Mouse (Mus musculus) hindbrain, embryonic 13.5 days (tissue): Measurements from ENCODE around the gene Gm28043. TPM values are rescaled to one million over a fixed set of nuclear protein-coding genes. Genes with fewer than 3 reads are reported as not detected.
A peak's percentile ranks its signal among the peaks of the same experiment; 100 is the strongest.

Experiments
- ATAC-seq: fragments of 200-750 bp; cut with Nextera tagmentation; 2 replicates; pipeline ENCODE4 v1.8.0; 2017; ENCODE audit warnings: moderate TSS enrichment; ENCODE audit not compliant: low FRiP score
- H3K27ac ChIP-seq: fragments of 300-500 bp; sonication (generic); 2 replicates; pipeline ENCODE4 v1.5.1; 2015; ENCODE audit warnings: inconsistent platforms, mild to moderate bottlenecking, moderate library complexity
- H3K27me3 ChIP-seq: fragments of 300-500 bp; sonication (generic); 2 replicates; pipeline ENCODE4 v1.6.1; 2015; ENCODE audit warnings: mild to moderate bottlenecking, inconsistent platforms
- H3K36me3 ChIP-seq: fragments of 300-500 bp; sonication (generic); 2 replicates; pipeline ENCODE4 v1.6.1; 2015; ENCODE audit warnings: mild to moderate bottlenecking, inconsistent platforms
- H3K4me1 ChIP-seq: fragments of 300-500 bp; sonication (generic); replicated peaks from 2 replicates; pipeline ENCODE4 v1.6.1; 2015; ENCODE audit warnings: inconsistent platforms
- H3K4me2 ChIP-seq: fragments of 300-500 bp; sonication (generic); 2 replicates; pipeline ENCODE4 v1.6.1; 2015; ENCODE audit warnings: inconsistent platforms, mild to moderate bottlenecking, moderate library complexity
- H3K4me3 ChIP-seq: fragments of 300-500 bp; sonication (generic); 2 replicates; pipeline ENCODE4 v1.5.1; 2015; ENCODE audit warnings: mild to moderate bottlenecking, inconsistent platforms
- H3K9ac ChIP-seq: fragments of 300-500 bp; sonication (generic); 2 replicates; pipeline ENCODE4 v1.6.1; 2015; ENCODE audit warnings: mild to moderate bottlenecking, inconsistent platforms
- H3K9me3 ChIP-seq: fragments of 300-500 bp; sonication (generic); 2 replicates; pipeline ENCODE4 v1.6.1; 2016; ENCODE audit warnings: inconsistent platforms
- WGBS: fragments of 180-500 bp; shearing (Covaris S2); methylation state at CpG from one replicate; pipeline ENCODE4 v1.1.7; 2015; 5-methylcytosine and 5-hydroxymethylcytosine counted together
- polyA plus RNA-seq: library from polyadenylated mRNA; unstranded; fragments of >200 nt; fragmentation: Nextera tagmentation; extraction: Ambion mirVana; gene quantifications from 2 replicates; pipeline ENCODE4 v1.2.1, GENCODE M21; 2015

Gm28043 gene
- polyA plus RNA-seq, 1 experiment from 2014 or later, result 2.9 TPM

GRCm38 (mm10) chr17:29720755-29721365 lies 106.2 kb downstream of the Gm28043 start:
- Histone ChIP-seq H3K9me3 (no peaks in the 10 kb centered on the region), H3K9ac (no peak overlapping the region), H3K27ac (no peak overlapping the region), H3K4me1 (peaks cover 19% of the 10 kb centered on the region), H3K36me3 (no peaks in the 10 kb centered on the region), H3K4me3 (no peak overlapping the region), H3K27me3 (no peaks in the 10 kb centered on the region), H3K4me2 (no peak overlapping the region)
- ATAC-seq, result no peak
- 83% methylated on average over 11 of the region's 11 CpGs for WGBS

GRCm38 (mm10) chr17:29724610-29725009 lies 109.9 kb downstream of the Gm28043 start:
- no peak overlapping the region for H3K4me3 ChIP-seq
- no peaks in the 10 kb centered on the region for H3K9me3 ChIP-seq
- H3K36me3 ChIP-seq, result no peaks in the 10 kb centered on the region
- no peaks in the 10 kb centered on the region for H3K27me3 ChIP-seq
- 0 out of 2 replicates have a peak, but pooled peaks have one; percentile 39 for ATAC-seq
- H3K4me2 ChIP-seq, result no peak overlapping the region
- H3K27ac ChIP-seq, result no peak overlapping the region; the same call in 1 of the 2 replicates
- WGBS, result 57% methylated on average over 6 of the region's 6 CpGs
- H3K4me1 ChIP-seq, result peaks cover 7% of the 10 kb centered on the region; the same call in 1 of the 2 replicates
- no peak overlapping the region for H3K9ac ChIP-seq

- no peaks in the 10 kb centered on the region for H3K36me3 ChIP-seq
- no peaks in the 10 kb centered on the region for H3K27me3 ChIP-seq
- H3K4me2 ChIP-seq, result no peak overlapping the region
- no peak overlapping the region for H3K9ac ChIP-seq
- H3K9me3 ChIP-seq, result no peaks in the 10 kb centered on the region
- ATAC-seq, result no peak
- WGBS, result 73% methylated on average over 6 of the region's 6 CpGs
- peaks cover 9% of the 10 kb centered on the region for H3K4me1 ChIP-seq
- no peak overlapping the region for H3K4me3 ChIP-seq
- H3K27ac ChIP-seq, result no peak overlapping the region; the same call in 1 of the 2 replicates
Observed at GRCm38 (mm10) chr17:29725027-29725620, 110.4 kb downstream of the Gm28043 start.

- H3K9ac ChIP-seq, result no peak overlapping the region
- ATAC-seq, result no peak
- H3K27me3 ChIP-seq, result no peaks in the 10 kb centered on the region
- H3K9me3 ChIP-seq, result no peaks in the 10 kb centered on the region
- H3K27ac ChIP-seq, result no peak overlapping the region
- H3K4me2 ChIP-seq, result no peak overlapping the region
- H3K4me1 ChIP-seq, result peaks cover 32% of the 10 kb centered on the region
- H3K4me3 ChIP-seq, result no peak overlapping the region
- H3K36me3 ChIP-seq, result no peaks in the 10 kb centered on the region
- 61% methylated on average over 8 of the region's 8 CpGs for whole genome bisulfite sequencing
Observed at GRCm38 (mm10) chr17:29728082-29728481, 113.4 kb downstream of the Gm28043 start.

GRCm38 (mm10) chr17:29730510-29731265 lies 116.0 kb downstream of the Gm28043 start:
- H3K9ac ChIP-seq, result peak overlapping the region; percentile 46

GRCm38 (mm10) chr17:29731266-29731952 lies 116.7 kb downstream of the Gm28043 start:
- Histone ChIP-seq H3K4me2 (no peak overlapping the region), H3K9ac (peak overlapping the region; percentile 46), H3K9me3 (no peaks in the 10 kb centered on the region), H3K27me3 (no peaks in the 10 kb centered on the region), H3K36me3 (no peaks in the 10 kb centered on the region), H3K4me3 (no peak overlapping the region), H3K27ac (peak overlapping the region; percentile 87), H3K4me1 (peaks cover 47% of the 10 kb centered on the region)
- peak; percentile 38; the same call in 1 of the 2 replicates for ATAC-seq
- WGBS, result 32% methylated on average over 12 of the region's 12 CpGs

More at GRCm38 (mm10) chr17:29730510-29731265, 116.0 kb downstream of the Gm28043 start:
- Histone ChIP-seq H3K27ac (peak overlapping the region; percentile 87), H3K4me2 (no peak overlapping the region), H3K9me3 (no peaks in the 10 kb centered on the region), H3K4me1 (peaks cover 40% of the 10 kb centered on the region), H3K27me3 (no peaks in the 10 kb centered on the region), H3K36me3 (no peaks in the 10 kb centered on the region), H3K4me3 (no peak overlapping the region)
- ATAC-seq, result peak; percentile 71
- 17% methylated on average over 13 of the region's 13 CpGs for WGBS

- H3K27ac ChIP-seq, result peak overlapping the region; percentile 87
- no peak overlapping the region for H3K4me3 ChIP-seq
- 39% methylated on average over 6 of the region's 6 CpGs for WGBS
- H3K4me2 ChIP-seq, result no peak overlapping the region
- no peaks in the 10 kb centered on the region for H3K36me3 ChIP-seq
- H3K4me1 ChIP-seq, result peaks cover 53% of the 10 kb centered on the region
- H3K9ac ChIP-seq, result peak overlapping the region; percentile 46; the same call in 1 of the 2 replicates
- H3K27me3 ChIP-seq, result no peaks in the 10 kb centered on the region
- H3K9me3 ChIP-seq, result no peaks in the 10 kb centered on the region
- ATAC-seq, result no peak
Observed at GRCm38 (mm10) chr17:29731953-29732325, 117.3 kb downstream of the Gm28043 start.

- ATAC-seq, result no peak
- Histone ChIP-seq H3K9me3 (no peaks in the 10 kb centered on the region), H3K4me1 (peaks cover 57% of the 10 kb centered on the region), H3K4me2 (no peak overlapping the region), H3K36me3 (no peaks in the 10 kb centered on the region), H3K4me3 (no peak overlapping the region), H3K9ac (no peak overlapping the region), H3K27ac (no peak overlapping the region), H3K27me3 (no peaks in the 10 kb centered on the region)
- 78% methylated on average over 2 of the region's 2 CpGs for WGBS
Observed at GRCm38 (mm10) chr17:29732522-29732921, 117.8 kb downstream of the Gm28043 start.

GRCm38 (mm10) chr17:29736448-29737014 lies 121.9 kb downstream of the Gm28043 start:
- no peak overlapping the region for H3K9ac ChIP-seq
- H3K9me3 ChIP-seq, result no peaks in the 10 kb centered on the region
- WGBS, result 24% methylated on average over 15 of the region's 15 CpGs
- H3K27me3 ChIP-seq, result no peaks in the 10 kb centered on the region
- peaks cover 64% of the 10 kb centered on the region for H3K4me1 ChIP-seq
- no peak overlapping the region for H3K4me2 ChIP-seq
- H3K36me3 ChIP-seq, result no peaks in the 10 kb centered on the region
- ATAC-seq, result no peak
- H3K27ac ChIP-seq, result peak overlapping the region; percentile 83
- H3K4me3 ChIP-seq, result no peak overlapping the region

- Histone ChIP-seq H3K4me3 (no peak overlapping the region), H3K9ac (no peak overlapping the region), H3K27ac (peak overlapping the region; percentile 81), H3K4me2 (no peak overlapping the region), H3K4me1 (peaks cover 59% of the 10 kb centered on the region), H3K27me3 (no peaks in the 10 kb centered on the region), H3K36me3 (no peaks in the 10 kb centered on the region), H3K9me3 (no peaks in the 10 kb centered on the region)
- WGBS, result 30% methylated on average over 22 of the region's 22 CpGs
- ATAC-seq, result peak; percentile 79
Observed at GRCm38 (mm10) chr17:29737849-29738804, 123.5 kb downstream of the Gm28043 start.

GRCm38 (mm10) chr17:29747466-29747865 lies 132.8 kb downstream of the Gm28043 start:
- H3K27me3 ChIP-seq, result no peaks in the 10 kb centered on the region
- H3K9ac ChIP-seq, result no peak overlapping the region
- no peaks in the 10 kb centered on the region for H3K9me3 ChIP-seq
- H3K4me2 ChIP-seq, result no peak overlapping the region
- H3K4me1 ChIP-seq, result peaks cover 52% of the 10 kb centered on the region
- H3K36me3 ChIP-seq, result no peaks in the 10 kb centered on the region
- H3K4me3 ChIP-seq, result no peak overlapping the region
- WGBS, result 51% methylated on average over 6 of the region's 6 CpGs
- no peak for ATAC-seq
- H3K27ac ChIP-seq, result peak overlapping the region; percentile 62; the same call in 1 of the 2 replicates
